Mouse (Mus musculus) kidney, adult 2 months (tissue): ENCODE measurements around the gene Hoxa7. TPM values are rescaled to one million over a fixed set of nuclear protein-coding genes. Genes with fewer than 3 reads are reported as not detected.

Experiments used
- DNase-seq: peaks from one replicate; pipeline ENCODE4 v3.0.0; 2021
- H3K27ac ChIP-seq: fragments of 200-500 bp; 2 replicates; pipeline ENCODE4 v1.5.1; 2012; ENCODE audit warnings: low read depth, low read length, control low read depth, inconsistent platforms; ENCODE audit not compliant: insufficient read depth
- H3K27me3 ChIP-seq: fragments of 200-500 bp; replicated peaks from 2 replicates; pipeline ENCODE4 v1.6.1; 2012; ENCODE audit warnings: mild to moderate bottlenecking, moderate library complexity, low read length, inconsistent platforms; ENCODE audit not compliant: control insufficient read depth, insufficient read depth
- H3K36me3 ChIP-seq: fragments of 200-500 bp; 2 replicates; pipeline ENCODE4 v1.6.1; 2012; ENCODE audit warnings: mild to moderate bottlenecking, moderate library complexity, low read length, inconsistent platforms; ENCODE audit not compliant: control insufficient read depth, insufficient read depth
- H3K4me1 ChIP-seq: fragments of 200-500 bp; 2 replicates; pipeline ENCODE4 v1.6.1; 2011; ENCODE audit warnings: low read length; ENCODE audit not compliant: control insufficient read depth, insufficient read depth
- H3K4me3 ChIP-seq: fragments of 200-500 bp; 2 replicates; pipeline ENCODE4 v1.5.1; 2011; ENCODE audit warnings: mild to moderate bottlenecking, low read depth, low read length, control low read depth; ENCODE audit not compliant: insufficient read depth
- CTCF ChIP-seq: fragments of 200-500 bp; conservative IDR thresholded peaks from 2 replicates; pipeline ENCODE4 v1.5.1; 2011; ENCODE audit warnings: low read depth, mild to moderate bottlenecking, control low read depth, low read length, moderate library complexity, mixed read lengths; ENCODE audit not compliant: insufficient read depth, insufficient read length
- POLR2A ChIP-seq: fragments of 200-500 bp; IDR thresholded peaks from one replicate; pipeline ENCODE4 v1.6.1; 2011; ENCODE audit warnings: low read depth, low read length, control low read depth
- WGBS: fragments of 180-500 bp; shearing (Covaris S2); methylation state at CpG from one replicate; pipeline ENCODE4 v1.1.7; 2018; 5-methylcytosine and 5-hydroxymethylcytosine counted together
- polyA plus RNA-seq: library from polyadenylated mRNA; depleted of rRNA; stranded (reverse); fragments of >200 nt; gene quantifications from 2 replicates; pipeline ENCODE4 v1.2.3, GENCODE M21; 2012

Hoxa7 gene
- polyA plus RNA-seq, 1 experiment, result 44.1 TPM

DNA sequence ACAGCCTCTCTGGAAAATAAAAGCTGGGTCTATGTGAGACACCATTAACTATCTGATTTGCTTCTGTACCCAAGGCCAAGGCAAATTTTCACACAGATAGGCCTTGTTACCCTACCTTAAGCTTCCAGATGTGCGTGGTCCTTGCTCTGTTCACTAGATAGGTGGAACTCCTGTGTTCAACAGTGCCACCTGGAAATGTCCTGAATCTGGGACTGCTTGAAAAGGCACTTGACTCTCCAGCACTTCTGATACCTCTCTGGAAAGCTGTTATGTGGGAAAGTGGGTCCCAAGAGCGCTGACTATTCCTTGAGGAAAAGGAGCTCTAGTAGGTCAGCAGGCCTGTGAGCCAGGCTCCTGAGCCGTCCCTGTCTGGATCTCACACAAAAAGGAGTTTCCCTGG, 15.2 kb upstream of the Hoxa7 start:
- no peaks in the 10 kb centered on the region for H3K27me3 ChIP-seq
- WGBS, result 55% methylated on average over 3 of the region's 3 CpGs
- H3K36me3 ChIP-seq, result no peaks in the 10 kb centered on the region
- no peak for TF ChIP-seq CTCF
- TF ChIP-seq POLR2A, result no peak
- H3K4me1 ChIP-seq, result peaks cover 30% of the 10 kb centered on the region
- H3K27ac ChIP-seq, result peak overlapping the region; percentile 25; the same call in 1 of the 2 replicates
- DNase-seq, result peak; percentile 40
- H3K4me3 ChIP-seq, result no peak overlapping the region

GRCm38 (mm10) chr6:52235866-52236265, 14.2 kb upstream of the Hoxa7 start:
- H3K4me3 ChIP-seq, result peak overlapping the region; percentile 71; the same call in 1 of the 2 replicates

DNA sequence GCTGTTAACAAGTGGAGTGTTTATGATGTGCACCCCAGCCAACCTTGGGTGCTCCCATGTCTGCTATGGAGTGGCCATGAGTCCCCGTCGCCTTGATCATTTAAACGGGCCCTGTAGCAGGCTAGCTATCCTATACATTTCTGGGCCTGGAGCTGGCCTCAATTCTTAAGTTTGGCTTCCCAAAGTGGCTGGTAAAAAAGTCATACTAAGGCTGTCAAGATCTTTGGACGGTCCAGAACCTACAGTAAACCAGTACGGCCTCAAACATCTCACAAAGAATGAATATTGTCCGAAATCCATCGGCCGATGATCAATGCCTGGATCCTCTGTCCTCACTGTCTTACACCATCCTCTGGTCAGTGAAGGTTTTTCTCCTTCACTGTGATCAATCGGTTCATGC, 13.6 kb upstream of the Hoxa7 start:
- H3K36me3 ChIP-seq, result no peaks in the 10 kb centered on the region
- DNase-seq, result no peak
- H3K4me1 ChIP-seq, result peaks cover 23% of the 10 kb centered on the region
- TF ChIP-seq CTCF, result no peak
- TF ChIP-seq POLR2A, result no peak
- H3K27me3 ChIP-seq, result no peaks in the 10 kb centered on the region
- 53% methylated on average over 9 of the region's 9 CpGs for WGBS
- peak overlapping the region; percentile 25 for H3K27ac ChIP-seq
- H3K4me3 ChIP-seq, result peak overlapping the region; percentile 71

More at GRCm38 (mm10) chr6:52235866-52236265, 14.2 kb upstream of the Hoxa7 start:
- H3K27me3 ChIP-seq, result no peaks in the 10 kb centered on the region
- H3K4me1 ChIP-seq, result peaks cover 24% of the 10 kb centered on the region
- 60% methylated on average over 6 of the region's 6 CpGs for WGBS
- no peaks in the 10 kb centered on the region for H3K36me3 ChIP-seq
- DNase-seq, result no peak
- TF ChIP-seq POLR2A, result no peak
- peak overlapping the region; percentile 25; the same call in 1 of the 2 replicates for H3K27ac ChIP-seq

GRCm38 (mm10) chr6:52234428-52235140, 12.9 kb upstream of the Hoxa7 start:
- 4% methylated on average over 68 of the region's 68 CpGs for WGBS
- TF ChIP-seq CTCF (no peak), POLR2A (peak; percentile 37)
- no peaks in the 10 kb centered on the region for H3K27me3 ChIP-seq
- H3K36me3 ChIP-seq, result no peaks in the 10 kb centered on the region
- peak; percentile 87 for DNase-seq
- H3K4me3 ChIP-seq, result peak overlapping the region; percentile 71
- peak overlapping the region; percentile 90 for H3K27ac ChIP-seq
- H3K4me1 ChIP-seq, result peaks cover 23% of the 10 kb centered on the region

GRCm38 (mm10) chr6:52233546-52234427, 12.1 kb upstream of the Hoxa7 start:
- TF ChIP-seq CTCF (no peak), POLR2A (peak; percentile 49)
- 2% methylated on average over 70 of the region's 70 CpGs for WGBS
- no peaks in the 10 kb centered on the region for H3K36me3 ChIP-seq
- H3K27me3 ChIP-seq, result no peaks in the 10 kb centered on the region
- peak overlapping the region; percentile 71 for H3K4me3 ChIP-seq
- peak overlapping the region; percentile 90 for H3K27ac ChIP-seq
- peaks cover 23% of the 10 kb centered on the region for H3K4me1 ChIP-seq
- DNase-seq, result peak; percentile 94

DNA sequence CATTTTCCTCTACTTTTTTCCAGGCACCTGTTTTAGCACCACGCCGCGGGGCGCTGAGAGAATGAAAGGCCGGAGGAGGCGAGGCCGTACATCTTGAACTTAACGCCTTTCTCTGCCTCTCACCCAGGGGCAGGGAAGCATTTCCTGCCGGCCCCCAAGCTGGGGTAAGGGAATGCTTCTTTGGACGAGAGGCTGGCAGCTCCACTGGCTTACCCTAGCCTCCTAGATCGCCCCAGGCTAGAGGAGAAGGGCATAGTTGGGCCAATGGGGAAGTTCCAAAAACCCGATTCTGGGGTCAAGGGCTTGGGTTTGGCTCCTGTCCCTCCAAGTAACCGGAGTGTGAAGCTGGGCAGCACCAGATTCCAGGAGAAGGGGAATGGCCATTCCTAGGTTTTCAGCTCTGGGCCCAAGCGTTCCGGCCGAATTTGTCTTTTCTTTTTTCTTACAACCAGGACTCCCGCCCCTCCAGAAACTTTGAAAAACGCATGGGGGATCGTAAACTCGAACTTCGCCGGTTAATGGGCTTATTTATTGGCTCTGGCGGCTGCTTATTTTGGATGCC, 11.4 kb upstream of the Hoxa7 start:
- no peak for DNase-seq
- WGBS, result 4% methylated on average over 23 of the region's 23 CpGs
- Histone ChIP-seq H3K27me3 (no peaks in the 10 kb centered on the region), H3K36me3 (no peaks in the 10 kb centered on the region), H3K27ac (peak overlapping the region; percentile 90), H3K4me3 (peak overlapping the region; percentile 71), H3K4me1 (peaks cover 23% of the 10 kb centered on the region)
- TF ChIP-seq CTCF (no peak), POLR2A (no peak)
